Mouse (Mus musculus) cerebellum, adult 9-11 months (tissue): ENCODE results near the gene Sertad3.

Experiments
- DNase-seq: peaks from one replicate; pipeline ENCODE4 v3.0.0; 2022

Gene Sertad3

DNA sequence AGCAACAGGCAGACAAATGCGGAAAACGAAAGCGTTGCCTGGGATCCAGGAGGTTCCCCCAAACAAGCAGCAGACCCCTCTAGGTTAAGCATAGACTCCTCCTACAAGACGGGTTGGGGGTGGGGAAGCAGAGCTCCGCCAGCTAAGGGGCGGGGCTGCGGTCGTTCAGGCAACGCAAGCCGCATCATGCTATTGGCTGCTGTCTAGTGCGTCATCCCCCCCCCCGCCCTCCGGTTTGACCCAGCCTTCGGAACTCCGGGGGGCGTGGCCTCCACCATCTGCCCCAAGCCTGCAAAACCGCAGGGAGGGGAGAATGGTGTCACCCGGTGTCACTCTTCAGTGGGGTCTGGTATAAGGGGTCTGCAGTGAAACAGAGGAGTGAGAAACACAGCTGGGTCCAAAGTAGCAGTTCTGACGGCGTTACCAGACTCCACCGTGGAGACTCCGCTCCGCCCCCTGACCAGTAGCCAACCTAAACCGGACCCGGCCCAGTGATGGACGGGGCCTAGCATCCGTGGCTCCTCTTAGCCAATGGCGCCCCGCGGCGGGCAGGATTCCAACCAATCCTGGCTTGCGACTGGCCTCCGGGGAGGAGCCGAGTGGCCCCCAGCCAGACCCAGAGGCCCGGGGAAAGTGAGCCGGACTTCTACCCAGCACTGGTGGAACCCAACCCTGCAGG lies at the start of gene Sertad3:
Gene Sertad3 (plus strand): TSS at position 613 of the 679 bp plus-strand sequence.
- DNase-seq = peak; percentile 99

DNA sequence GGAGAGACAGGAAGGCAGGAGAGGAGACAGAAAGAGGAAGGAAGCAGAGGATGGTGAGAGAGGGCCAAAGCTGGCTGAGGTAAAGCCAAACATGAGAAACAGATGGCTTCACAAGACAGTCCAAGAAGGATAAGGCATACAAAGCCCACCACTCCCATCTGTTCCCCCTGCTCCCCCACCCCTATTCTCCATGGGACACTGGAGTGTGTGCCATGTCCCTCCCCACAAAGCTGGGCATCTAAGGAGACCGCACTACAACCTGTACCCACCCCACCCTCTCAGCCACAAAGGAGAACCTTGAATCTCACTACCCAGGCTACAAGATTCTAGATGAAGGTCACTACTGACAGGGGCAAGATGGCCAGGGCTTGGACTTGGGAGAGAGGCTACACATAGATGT lies 46.2 kb upstream of the Sertad3 start:
- DNase-seq = no peak

DNA sequence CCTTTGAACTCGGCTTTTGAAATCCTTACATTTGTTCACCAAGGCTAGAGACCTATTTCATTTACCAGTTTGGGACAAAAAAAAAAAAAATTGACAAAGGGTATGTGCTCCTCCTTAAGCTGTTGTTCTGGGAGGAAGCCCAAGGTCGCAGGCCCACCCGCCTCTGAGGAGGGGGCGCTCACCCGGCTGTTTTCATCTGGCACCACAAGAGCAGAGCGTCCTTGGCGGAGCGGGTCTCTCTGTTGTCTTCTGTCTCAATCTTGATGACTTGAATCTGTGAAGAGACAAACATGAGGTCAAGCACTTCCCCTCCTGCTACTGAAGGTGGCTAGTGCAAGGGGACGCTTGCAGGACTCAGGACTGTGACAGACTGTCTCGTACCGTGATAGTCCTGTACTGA lies 45.6 kb upstream of the Sertad3 start:
- DNase-seq = no peak

DNA sequence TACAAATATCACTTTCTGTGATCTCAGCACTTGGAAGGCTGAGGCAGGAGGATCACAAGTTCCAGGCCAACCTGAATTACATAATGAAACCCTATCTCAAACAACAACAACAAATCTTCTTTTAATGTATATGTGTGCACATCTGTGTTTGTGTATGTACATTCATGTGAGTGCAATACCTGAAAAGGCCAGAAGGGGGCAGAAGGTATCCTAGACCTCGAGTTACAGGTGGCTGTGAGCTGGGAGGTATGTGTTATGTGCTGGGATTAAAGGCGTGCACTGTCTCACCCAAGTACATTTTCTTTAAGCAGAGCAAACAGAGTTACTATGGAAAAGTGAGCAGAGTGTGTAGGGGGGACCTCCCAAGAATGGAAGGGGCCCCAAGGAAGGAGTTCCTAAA lies 44.4 kb upstream of the Sertad3 start:
- DNase-seq = no peak

DNA sequence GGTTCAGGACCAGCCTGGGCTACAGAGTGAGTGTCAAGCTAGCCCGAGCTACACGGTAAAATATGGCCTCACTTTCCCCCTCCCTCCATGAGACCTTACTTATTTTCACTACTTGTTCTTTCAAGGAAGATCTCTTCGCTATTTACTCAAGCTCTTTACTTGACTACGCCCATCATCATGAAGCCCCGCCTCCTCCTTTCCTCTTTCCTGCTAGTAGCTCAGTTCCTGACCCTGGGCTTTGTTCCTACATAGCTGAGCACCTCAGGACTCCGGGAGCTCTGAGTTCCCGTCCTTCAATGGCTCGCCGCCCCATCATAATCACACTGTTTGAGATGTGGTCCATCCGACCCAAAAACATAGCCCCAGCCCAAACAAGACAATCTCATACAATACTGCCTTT lies 40.2 kb upstream of the Sertad3 start:
- DNase-seq = no peak

DNA sequence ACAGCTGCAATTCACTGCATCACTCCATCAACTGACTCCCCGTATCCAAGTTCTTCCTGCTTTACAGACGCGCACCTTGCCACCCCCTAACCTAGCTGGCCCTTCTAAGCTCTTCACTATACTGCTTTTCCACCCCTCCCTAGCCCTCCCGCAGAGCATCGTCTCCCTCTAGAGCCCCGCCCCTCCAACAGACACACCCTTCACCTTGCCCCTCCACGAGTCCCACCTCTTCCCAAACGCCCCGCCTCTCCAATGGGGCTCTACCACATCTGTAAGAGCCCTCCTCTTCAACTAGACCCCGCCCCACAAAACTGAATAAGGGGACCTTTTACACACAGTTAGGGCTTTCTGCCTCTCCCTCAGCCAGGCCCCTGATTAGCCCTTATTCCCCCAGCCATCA lies 39.8 kb upstream of the Sertad3 start:
- DNase-seq = no peak

DNA sequence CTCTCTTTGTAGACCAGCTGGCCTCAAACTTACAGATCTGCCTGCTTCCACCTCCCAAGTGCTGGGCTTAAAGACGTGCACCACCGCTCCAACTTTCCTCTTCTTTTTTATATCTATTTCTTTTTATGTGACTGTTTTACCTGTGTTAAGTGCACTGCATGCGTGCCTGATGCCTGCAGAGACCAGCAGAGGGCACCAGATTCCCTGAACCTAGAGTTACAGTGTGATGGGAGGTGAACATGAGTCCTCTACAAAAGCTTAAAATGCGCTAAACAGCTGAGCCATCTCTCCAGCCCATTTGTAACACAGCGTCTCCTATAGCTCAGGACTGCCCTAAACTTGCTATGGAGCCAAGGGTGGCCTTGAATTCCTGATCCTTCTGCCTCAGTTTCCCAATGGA lies 36.0 kb upstream of the Sertad3 start:
- DNase-seq = no peak

DNA sequence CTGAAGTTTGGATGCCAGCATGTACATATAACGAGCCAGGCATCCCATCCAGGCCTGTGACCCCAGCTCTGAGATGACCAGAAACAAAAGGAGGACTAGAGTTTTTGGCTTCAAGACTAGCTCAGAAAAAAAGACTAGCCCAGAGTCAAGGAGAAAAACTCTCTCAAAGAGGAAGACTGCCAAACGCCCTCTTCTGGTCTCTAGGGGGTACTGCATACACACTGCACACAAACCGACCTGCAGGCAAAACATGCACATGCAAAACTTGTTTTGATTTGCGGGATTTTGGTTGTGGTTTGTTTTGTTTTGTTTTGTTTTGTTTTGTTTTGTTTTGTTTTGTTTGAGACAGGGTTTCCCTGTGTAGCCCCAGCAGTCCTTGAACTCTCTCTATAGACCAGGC lies 33.6 kb upstream of the Sertad3 start:
- no peak for DNase-seq

DNA sequence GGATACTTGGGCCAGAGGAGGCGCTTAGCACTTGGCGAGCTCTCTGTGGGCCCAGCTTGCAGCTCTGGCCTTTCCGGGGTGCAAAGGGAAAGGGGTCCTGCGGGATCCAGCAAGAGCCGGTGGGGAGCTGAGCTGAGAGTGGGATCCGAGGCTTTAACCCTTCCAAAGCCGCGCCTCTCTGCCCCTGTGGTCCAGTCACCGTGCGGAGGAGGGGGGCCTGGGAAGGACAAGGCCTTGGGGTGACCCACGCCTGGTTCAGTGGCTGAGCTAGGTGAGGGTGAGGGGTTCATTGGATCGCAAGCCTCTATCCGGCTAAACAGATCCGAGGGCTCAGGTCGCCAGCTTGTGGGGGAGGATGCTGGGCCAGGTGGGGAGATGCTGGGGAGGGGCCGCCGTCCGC lies 27.5 kb upstream of the Sertad3 start:
- peak; percentile 68 for DNase-seq

DNA sequence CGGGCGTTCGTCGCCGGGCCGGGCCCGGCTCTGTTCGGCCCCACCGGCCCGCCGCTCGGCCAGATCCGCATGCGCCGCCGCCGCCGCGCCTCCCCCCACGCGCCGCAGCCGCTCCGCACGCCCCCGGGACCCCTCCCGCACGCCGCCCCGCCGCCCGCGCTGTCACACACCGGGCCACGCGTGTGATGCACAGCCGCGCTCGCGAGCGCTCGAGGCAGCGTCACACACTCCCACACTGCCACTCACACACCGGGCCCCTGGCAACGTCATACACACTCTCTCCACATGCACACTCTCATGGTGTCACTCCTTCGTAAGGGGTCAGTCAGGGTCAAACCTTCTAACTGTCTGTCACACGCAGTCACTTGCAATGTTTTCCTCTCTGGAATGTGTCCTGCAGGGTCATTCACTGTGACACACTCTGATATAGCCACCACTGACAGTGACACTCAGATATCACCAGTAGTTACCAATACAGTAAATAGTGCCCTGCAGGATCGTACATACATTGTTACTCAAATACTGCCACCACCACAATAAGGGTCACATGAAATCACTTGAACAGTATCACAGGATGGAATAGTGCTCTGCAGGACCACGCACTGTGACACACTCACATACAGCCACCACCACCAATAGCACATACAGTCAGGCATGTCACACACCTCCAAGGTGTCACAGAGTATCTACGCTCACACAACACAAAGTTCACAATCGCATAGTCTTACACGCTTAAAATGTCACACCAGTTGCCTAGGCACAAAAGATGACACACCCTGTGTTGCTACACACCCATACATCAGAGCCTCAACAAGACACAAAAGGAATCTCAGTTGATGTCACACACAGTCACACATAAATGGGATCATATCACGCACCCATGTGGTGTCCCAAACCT lies 26.8 kb upstream of the Sertad3 start:
- peak; percentile 83 for DNase-seq

DNA sequence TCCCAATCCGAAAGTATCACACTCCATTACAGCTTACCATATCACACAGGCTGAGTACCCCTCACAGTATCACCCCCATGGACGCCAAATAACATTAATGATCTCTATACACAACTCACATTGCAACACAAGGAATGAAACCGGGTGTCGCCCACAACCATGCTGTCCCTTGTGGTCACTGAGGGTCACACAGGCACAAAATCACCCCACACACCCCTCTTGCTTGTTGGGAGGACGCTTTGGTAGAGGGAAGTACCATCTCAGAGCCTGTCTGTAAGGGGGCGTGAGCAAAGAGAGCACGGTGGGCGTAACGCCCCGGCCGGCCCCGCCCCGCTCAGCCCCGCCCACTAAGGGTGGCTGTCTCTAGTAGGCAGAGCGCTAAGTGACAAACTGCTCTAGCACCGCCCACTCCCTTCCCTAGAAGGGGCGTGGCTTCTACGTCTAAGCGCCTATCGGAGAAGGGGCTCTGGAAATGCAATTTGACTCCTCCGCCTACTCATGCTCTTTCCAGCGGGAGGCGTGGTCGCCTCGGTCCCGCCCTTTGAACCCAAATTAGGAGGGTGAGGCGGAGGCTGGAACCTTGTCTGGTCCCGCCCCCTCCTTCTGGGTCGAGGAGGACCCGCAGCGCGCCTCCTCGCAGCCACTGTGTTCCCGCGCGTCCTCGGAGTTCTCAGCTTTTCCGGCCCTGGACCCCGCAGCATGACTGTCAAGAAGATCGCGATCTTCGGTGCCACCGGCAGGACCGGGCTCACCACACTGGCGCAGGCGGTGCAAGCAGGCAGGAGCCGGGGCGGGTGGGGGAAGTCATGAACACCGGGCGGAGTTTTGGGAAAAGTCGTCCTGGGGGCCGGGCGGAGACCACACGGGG lies 25.9 kb upstream of the Sertad3 start, which contains the start of the genes Sptbn4 and Blvrb:
Gene Sptbn4 (minus strand): TSS at position 268 of the 868 bp plus-strand sequence.
Gene Blvrb (plus strand): TSS at position 560 of the 868 bp plus-strand sequence.
- DNase-seq = peak; percentile 99

DNA sequence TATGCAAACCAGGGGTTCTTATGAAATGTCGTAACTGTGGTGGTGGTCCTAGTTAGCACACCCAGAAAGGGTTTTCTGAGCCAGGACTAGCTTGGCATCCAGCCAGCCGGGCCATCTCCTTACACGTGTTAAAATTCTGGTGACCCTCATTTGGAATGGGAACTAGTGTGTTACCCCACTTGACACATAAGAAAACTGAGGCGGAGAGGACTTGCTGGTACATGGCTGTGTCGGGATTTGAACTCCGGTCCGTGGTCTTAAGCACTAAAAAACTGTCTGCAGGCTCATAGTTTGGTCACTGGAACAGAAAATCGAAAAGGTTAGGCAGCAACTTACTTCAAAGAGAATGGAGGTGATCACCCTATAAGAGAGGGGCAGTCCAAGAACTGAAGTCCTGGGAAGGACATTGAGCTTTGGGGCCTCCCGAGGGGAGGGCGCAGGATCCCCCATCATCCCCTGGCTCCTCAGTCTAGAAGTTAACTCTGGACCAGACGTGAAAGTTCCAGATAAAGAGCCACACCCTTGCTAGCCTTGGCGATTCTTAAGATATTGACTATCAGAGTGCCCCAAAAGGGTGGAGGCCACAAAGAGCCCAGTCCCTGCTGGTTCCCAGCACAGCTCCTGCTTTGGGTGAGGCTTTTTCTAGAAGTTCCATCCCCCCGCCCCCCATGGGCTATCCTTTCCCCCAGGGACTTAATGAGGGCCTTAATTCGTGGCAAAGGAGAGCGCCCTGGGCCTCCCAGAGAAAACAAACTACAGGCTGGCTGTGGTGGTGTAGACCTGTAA lies 25.0 kb upstream of the Sertad3 start:
- peak; percentile 77 for DNase-seq

DNA sequence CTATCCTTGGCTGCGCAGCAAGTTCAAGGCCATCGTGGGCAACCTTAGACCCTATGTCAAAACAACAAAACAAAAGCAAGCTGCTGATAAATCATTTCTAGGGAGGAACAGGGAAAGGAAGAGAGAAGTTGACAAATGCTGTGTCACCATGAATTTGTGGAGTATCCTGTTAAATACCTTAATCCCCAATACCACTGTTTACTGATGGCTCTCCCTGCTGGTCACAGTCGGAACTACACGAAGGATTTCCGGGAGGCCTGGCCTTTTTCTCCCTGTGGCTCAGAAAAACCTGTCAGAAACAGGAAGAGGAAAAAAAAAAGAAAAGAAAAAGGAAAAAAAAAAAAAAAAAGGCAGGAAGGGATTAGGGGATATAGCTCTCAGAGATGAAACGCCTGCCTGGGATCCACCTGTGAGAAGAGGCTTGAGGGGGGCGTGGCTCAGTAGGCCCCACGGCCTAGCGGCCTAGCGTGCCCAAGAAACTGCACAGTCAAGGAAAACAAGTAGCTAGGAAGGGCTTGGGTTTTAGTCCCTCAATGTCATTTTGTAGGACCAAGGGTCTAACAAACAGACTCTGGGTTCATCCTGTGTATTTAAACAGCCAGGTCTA lies 24.2 kb upstream of the Sertad3 start:
- DNase-seq = peak; percentile 73

DNA sequence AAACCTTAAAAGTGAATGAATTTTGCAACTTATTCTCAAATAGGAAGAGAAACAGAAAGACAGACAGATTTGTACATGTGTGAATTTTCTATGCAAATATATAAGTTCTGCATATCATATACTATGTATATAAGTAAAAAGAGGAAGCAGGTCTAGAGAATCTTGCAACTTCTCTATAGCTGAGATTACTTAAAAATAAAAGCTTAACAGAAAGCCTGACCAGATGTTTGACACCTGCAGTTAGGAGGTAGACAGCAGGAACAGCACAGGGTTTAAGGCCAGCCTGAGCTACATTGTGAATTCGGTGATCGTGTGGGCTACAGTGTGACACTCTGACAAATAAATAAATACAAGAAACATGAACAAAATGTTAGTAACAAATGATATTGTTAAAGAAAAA lies 22.2 kb upstream of the Sertad3 start:
- DNase-seq = no peak

DNA sequence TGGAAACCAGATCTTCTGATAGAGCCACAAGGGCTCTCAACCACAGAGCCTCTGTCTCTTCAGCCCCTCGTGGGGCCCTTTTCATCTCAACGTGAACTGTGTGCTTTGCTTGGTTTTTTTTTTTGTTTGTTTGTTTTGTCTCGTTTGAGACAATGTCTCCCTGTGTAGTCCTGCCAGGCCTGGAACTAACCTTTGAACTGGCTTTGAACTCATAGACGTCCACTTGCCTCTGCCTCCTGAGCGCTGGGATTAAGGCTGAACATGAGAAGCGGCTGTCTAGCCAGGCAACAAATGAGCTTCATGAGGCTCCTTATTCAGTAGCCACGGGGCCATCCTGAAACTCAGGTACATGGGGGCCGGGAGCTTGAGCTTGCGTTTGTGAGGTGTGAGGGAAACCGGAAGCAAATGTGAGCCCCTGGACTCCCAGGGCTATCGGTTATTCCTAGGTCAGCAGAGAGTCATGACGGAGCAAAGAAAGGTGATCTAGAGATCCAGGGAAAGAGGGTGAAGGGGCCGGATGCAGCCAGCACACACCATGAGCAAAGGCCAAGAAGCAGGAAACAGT lies 21.3 kb upstream of the Sertad3 start:
- no peak for DNase-seq

DNA sequence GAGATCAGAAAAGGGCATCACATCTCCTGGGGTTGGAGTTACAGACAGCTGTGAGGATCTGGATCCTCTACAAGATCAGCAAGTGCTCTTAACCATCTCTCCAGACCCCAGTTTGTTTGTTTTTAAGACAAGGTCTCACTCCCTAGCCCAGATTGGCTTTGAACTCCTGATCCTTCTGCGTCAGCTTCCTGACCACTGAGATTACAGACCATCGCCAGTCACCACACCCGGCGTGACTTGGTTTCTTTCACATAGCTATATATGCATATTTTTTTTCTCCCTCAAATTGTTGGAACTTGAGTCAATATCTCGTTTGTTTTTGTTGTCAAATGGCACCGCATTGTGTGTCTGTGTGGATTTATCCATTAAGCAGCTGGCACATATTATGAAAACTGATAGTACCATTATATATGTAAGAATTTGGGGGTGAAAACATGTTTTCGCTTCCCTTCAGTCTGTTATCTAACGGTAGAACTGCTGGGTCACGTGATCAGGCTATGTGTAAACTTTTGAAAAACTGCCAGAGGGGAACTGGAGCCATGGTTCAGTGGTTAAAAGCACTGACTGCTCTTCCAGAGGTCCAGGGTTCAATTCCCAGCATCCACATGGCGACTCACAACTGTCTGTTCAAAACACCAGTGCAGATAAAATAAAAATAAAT lies 19.0 kb upstream of the Sertad3 start:
- DNase-seq = no peak

DNA sequence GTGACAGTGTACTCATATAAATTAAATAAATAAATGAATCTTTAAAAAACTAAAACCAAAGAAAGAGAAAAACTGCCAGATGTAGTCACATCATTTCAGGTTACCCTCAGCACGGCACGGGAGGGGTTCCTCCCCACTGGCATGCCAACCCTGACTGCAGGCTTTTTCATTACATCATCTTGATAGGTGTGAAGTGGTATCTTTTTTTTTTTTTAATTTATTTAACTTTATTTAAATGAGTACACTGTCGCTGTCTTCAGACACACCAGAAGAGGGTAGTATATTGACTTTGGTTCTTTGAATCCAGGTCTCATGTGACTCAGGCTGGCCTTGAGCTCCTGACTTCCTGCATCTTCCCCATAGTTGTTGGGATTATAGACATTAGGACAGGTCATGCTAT lies 18.3 kb upstream of the Sertad3 start:
- DNase-seq = no peak

DNA sequence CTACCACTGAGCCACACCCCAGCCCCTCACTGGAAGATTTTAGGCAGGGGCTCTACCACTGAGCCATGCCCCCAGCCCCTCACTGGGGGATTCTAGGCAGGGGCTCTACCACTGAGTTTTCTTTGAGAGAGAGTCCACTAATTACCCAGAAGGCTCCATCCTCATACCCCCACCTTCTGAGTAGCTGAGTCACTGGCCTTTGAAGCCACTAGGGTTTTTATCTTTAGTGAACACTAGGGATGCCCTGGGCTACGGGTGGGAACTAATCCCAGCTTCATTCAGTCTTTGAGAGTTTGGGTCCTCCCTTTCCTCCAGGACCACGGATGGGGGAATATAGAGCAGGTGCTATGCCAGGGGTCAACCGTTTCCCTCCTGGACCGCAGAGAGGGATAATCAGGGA lies 15.0 kb upstream of the Sertad3 start:
- no peak for DNase-seq

DNA sequence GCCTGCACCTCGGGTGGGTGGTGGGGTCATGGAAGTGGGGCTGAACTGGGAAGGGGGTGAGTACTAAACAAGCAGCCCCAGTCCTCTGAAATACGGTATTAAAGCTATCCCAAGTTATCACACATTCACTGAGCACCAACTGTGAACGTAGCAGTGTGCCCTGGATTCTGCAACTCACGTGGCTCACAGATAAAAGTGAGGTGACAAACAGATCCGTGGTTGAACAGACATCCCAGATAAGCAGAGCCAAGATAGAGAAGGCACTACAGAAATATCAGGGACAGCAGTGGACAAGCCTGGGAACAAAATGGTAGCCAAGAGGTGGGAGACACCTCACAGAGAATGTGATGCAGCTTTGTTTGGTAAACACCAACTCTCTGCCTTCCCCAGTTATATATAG lies 13.9 kb upstream of the Sertad3 start:
- no peak for DNase-seq

DNA sequence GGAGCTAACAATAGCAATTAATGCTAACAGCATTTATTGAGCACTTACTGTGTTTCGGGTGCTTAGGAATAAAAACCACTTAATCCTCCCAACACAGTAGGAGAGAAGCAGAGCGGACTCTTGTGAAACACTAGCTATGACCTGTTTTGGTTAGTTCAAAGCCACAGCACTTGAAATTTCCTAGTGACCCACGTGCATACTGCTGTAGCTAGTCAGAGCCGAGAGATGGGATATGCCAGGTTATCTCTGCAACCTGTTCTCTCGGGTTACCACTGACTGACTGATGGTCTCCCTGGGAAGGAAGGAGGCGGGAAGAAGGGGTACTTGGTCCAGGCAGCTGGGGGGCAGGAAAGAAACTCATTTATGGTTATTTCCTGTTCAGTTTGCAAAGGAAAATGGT lies 13.1 kb upstream of the Sertad3 start:
- DNase-seq = no peak

DNA sequence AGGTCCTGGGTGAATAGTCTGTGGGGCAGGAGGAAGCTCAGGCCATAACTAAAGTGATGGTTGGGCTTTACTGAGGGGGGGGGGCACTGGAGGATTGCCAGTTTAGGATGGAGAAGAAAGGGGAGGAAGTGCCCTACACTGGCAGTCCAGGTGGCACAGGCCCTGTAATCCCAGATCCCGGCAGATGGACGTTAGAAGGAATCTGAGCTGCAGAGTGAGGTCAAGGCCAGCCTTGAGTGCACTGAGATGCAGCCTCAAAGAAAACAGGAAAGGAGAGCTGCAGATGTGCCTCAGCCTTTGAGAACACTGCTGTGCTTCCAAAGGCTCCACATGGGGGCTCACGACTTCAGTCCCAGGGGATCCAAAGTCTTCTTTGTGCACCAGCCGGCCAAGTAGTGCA lies 5.9 kb upstream of the Sertad3 start:
- peak; percentile 50 for DNase-seq
